Mouse (Mus musculus): Measurements from ENCODE around the gene Numb. TPM values are rescaled to one million over a fixed set of nuclear protein-coding genes. Genes with fewer than 3 reads are reported as not detected.
"Not testable (repeated sequence)": the region's sequence is repeated elsewhere in the genome, so short reads cannot be mapped to it uniquely, and the experiment has no call there.

The Numb gene
- polyA plus RNA-seq, 1 experiment: 155 TPM

DNA sequence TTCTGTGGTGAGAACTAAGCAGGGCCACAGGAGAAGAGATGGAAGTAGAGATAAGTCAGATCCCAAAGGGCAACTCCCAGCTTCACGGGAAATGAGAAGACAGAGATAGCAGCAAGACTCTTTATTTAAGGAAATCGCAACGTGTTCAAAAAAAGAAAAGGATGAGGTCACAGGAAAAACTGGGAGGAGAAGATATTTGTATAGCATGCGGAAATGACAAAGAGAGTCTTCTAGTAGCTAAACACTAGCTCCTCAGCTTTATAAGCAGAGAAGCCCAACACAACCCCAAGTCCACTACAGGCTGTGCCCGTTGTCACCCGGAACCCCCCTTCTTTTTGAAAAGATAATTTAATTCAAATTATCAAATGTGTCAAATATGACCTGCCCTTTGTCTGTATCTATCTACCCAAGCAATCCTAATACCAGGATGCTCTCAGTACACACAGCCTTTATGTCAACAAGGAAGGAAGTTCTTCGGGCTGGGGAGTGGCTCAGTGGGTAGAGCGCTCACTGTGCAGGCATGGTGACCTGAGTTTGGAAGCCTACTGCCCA lies 25.6 kb upstream of the Numb start:
- H3K4me1 ChIP-seq (ENCODE audit: control insufficient read depth, insufficient read depth, low read length): peaks cover 2% of the 10 kb centered on the region; the same call in 1 of the 2 replicates
- H3K4me3 ChIP-seq (replicated peaks; ENCODE audit: extremely low read depth, low read depth, low read length): no peak overlapping the region
- 49% methylated on average over 8 of the region's 8 CpGs for WGBS
- DNase-seq: no peak
- TF ChIP-seq CTCF (IDR thresholded peaks at IDR 0.05; ENCODE audit: insufficient read depth, low read length) (no peak), POLR2A (IDR thresholded peaks at IDR 0.05; ENCODE audit: borderline replicate concordance, extremely low read depth, low read depth, low read length) (no peak)

DNA sequence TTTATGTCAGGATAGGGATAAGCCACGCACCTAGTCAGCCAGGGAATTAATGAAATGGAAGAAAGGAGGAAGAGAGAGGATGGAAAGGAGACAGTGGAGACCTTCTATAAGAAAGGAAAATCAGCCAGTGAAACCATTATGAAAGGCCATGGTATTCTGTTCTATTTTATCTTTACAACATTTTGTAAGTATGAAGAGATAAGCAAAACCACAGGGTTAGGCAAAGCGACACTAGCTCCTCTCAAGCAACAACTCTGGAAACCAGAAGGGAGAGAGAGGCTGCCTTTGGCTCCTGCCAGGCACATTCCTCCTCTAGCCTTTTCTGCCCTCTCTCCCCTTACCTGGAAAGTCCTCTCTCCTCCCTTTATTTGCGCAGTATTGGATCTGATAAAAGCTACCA lies 20.2 kb upstream of the Numb start:
- no peak for DNase-seq
- no peak for TF ChIP-seq POLR2A (IDR thresholded peaks at IDR 0.05; ENCODE audit: borderline replicate concordance, extremely low read depth, low read depth, low read length)
- TF ChIP-seq CTCF (IDR thresholded peaks at IDR 0.05; ENCODE audit: insufficient read depth, low read length): no peak
- Histone ChIP-seq H3K4me3 (replicated peaks; ENCODE audit: extremely low read depth, low read depth, low read length) (no peak overlapping the region), H3K4me1 (ENCODE audit: control insufficient read depth, insufficient read depth, low read length) (peaks cover 15% of the 10 kb centered on the region)
- WGBS: 77% methylated on average over 3 of the region's 3 CpGs

GRCm38 (mm10) chr12:83940031-83940430 lies 18.3 kb upstream of the Numb start:
- H3K4me3 ChIP-seq (replicated peaks; ENCODE audit: extremely low read depth, low read depth, low read length): no peak overlapping the region
- peaks cover 15% of the 10 kb centered on the region for H3K4me1 ChIP-seq (ENCODE audit: control insufficient read depth, insufficient read depth, low read length)
- 35% methylated on average over 4 of the region's 4 CpGs for WGBS
- TF ChIP-seq POLR2A (IDR thresholded peaks at IDR 0.05; ENCODE audit: borderline replicate concordance, extremely low read depth, low read depth, low read length) (no peak), CTCF (IDR thresholded peaks at IDR 0.05; ENCODE audit: insufficient read depth, low read length) (no peak)
- no peak for DNase-seq

- 79% methylated on average over 2 of the region's 2 CpGs for WGBS
- TF ChIP-seq POLR2A (IDR thresholded peaks at IDR 0.05; ENCODE audit: borderline replicate concordance, extremely low read depth, low read depth, low read length): no peak
- TF ChIP-seq CTCF (IDR thresholded peaks at IDR 0.05; ENCODE audit: insufficient read depth, low read length): no peak
- DNase-seq: no peak
- H3K4me1 ChIP-seq (ENCODE audit: control insufficient read depth, insufficient read depth, low read length): peaks cover 15% of the 10 kb centered on the region
- H3K4me3 ChIP-seq (replicated peaks; ENCODE audit: extremely low read depth, low read depth, low read length): no peak overlapping the region
Measured at GRCm38 (mm10) chr12:83939332-83939731, 17.6 kb upstream of the Numb start.

GRCm38 (mm10) chr12:83938592-83938991 lies 16.9 kb upstream of the Numb start:
- not testable (repeated sequence) for DNase-seq; H3K4me3 ChIP-seq (replicated peaks; ENCODE audit: extremely low read depth, low read depth, low read length)
- H3K4me1 ChIP-seq (ENCODE audit: control insufficient read depth, insufficient read depth, low read length): peaks cover 15% of the 10 kb centered on the region
- WGBS: 21% methylated on average over 1 of the region's 1 CpGs

DNA sequence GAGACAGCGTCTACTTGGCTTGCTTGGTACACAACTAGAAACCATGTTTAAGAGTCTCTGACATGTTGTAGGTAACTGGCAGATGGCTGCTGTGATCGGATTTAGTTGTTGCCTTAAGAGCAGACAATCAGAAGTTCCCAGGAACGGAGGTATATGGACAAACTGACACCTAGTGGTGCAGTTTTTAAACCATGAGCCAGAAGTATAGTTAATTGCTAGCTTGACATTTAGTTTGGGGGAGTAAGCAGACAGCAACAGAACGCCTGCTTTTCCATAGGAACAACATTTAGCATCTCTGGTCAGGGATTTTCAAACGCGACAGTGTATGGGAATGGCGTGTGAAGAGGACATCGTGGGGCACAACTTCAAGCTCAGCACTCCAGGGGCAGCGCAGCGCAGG lies 15.9 kb upstream of the Numb start:
- Histone ChIP-seq H3K4me3 (replicated peaks; ENCODE audit: extremely low read depth, low read depth, low read length) (no peak overlapping the region), H3K4me1 (ENCODE audit: control insufficient read depth, insufficient read depth, low read length) (peaks cover 15% of the 10 kb centered on the region)
- 60% methylated on average over 10 of the region's 10 CpGs for WGBS
- no peak for TF ChIP-seq CTCF (IDR thresholded peaks at IDR 0.05; ENCODE audit: insufficient read depth, low read length)
- TF ChIP-seq POLR2A (IDR thresholded peaks at IDR 0.05; ENCODE audit: borderline replicate concordance, extremely low read depth, low read depth, low read length): no peak
- DNase-seq: no peak

- no peak for TF ChIP-seq POLR2A (IDR thresholded peaks at IDR 0.05; ENCODE audit: borderline replicate concordance, extremely low read depth, low read depth, low read length)
- TF ChIP-seq CTCF (IDR thresholded peaks at IDR 0.05; ENCODE audit: insufficient read depth, low read length): no peak
- no peak for DNase-seq
- WGBS: 18% methylated on average over 2 of the region's 2 CpGs
Measured at GRCm38 (mm10) chr12:83929186-83929804, 7.6 kb upstream of the Numb start.

GRCm38 (mm10) chr12:83927747-83928146 lies 6.0 kb upstream of the Numb start:
- WGBS: 31% methylated on average over 4 of the region's 4 CpGs
- H3K4me3 ChIP-seq (replicated peaks; ENCODE audit: extremely low read depth, low read depth, low read length): no peak overlapping the region
- peaks cover 21% of the 10 kb centered on the region for H3K4me1 ChIP-seq (ENCODE audit: control insufficient read depth, insufficient read depth, low read length)
- DNase-seq: no peak
- no peak for TF ChIP-seq CTCF (IDR thresholded peaks at IDR 0.05; ENCODE audit: insufficient read depth, low read length)
- TF ChIP-seq POLR2A (IDR thresholded peaks at IDR 0.05; ENCODE audit: borderline replicate concordance, extremely low read depth, low read depth, low read length): no peak

More at GRCm38 (mm10) chr12:83929186-83929804, 7.6 kb upstream of the Numb start:
- H3K4me3 ChIP-seq (replicated peaks; ENCODE audit: extremely low read depth, low read depth, low read length): no peak overlapping the region
- H3K4me1 ChIP-seq (ENCODE audit: control insufficient read depth, insufficient read depth, low read length): peaks cover 21% of the 10 kb centered on the region

GRCm38 (mm10) chr12:83926061-83926460 lies 4.3 kb upstream of the Numb start:
- no peak for DNase-seq
- Histone ChIP-seq H3K4me1 (ENCODE audit: control insufficient read depth, insufficient read depth, low read length) (peaks cover 21% of the 10 kb centered on the region), H3K4me3 (replicated peaks; ENCODE audit: extremely low read depth, low read depth, low read length) (no peak overlapping the region)
- TF ChIP-seq POLR2A (IDR thresholded peaks at IDR 0.05; ENCODE audit: borderline replicate concordance, extremely low read depth, low read depth, low read length): no peak
- no peak for TF ChIP-seq CTCF (IDR thresholded peaks at IDR 0.05; ENCODE audit: insufficient read depth, low read length)
- WGBS: 28% methylated on average over 2 of the region's 2 CpGs

GRCm38 (mm10) chr12:83925160-83925703 lies 3.5 kb upstream of the Numb start:
- TF ChIP-seq POLR2A (IDR thresholded peaks at IDR 0.05; ENCODE audit: borderline replicate concordance, extremely low read depth, low read depth, low read length): no peak
- no peak for TF ChIP-seq CTCF (IDR thresholded peaks at IDR 0.05; ENCODE audit: insufficient read depth, low read length)
- DNase-seq: no peak
- no peak overlapping the region for H3K4me3 ChIP-seq (replicated peaks; ENCODE audit: extremely low read depth, low read depth, low read length)
- H3K4me1 ChIP-seq (ENCODE audit: control insufficient read depth, insufficient read depth, low read length): peaks cover 21% of the 10 kb centered on the region
- 69% methylated on average over 7 of the region's 7 CpGs for WGBS
